Mouse (Mus musculus) forebrain, embryonic 16.5 days (tissue): Measurements from ENCODE around the gene Zfp580. TPM values are rescaled to one million over a fixed set of nuclear protein-coding genes. Genes with fewer than 3 reads are reported as not detected.
A peak's percentile ranks its signal among the peaks of the same experiment; 100 is the strongest.

Experiments
- ATAC-seq: fragments of 200-750 bp; cut with Nextera tagmentation; 2 replicates; pipeline ENCODE4 v1.8.0; 2017; ENCODE audit warnings: mild to moderate bottlenecking, moderate library complexity
- H3K27ac ChIP-seq: fragments of 300-500 bp; sonication (generic); 2 replicates; pipeline ENCODE4 v1.5.1; 2014; ENCODE audit warnings: low read length, control low read depth
- H3K27me3 ChIP-seq: fragments of 300-500 bp; sonication (generic); replicated peaks from 2 replicates; pipeline ENCODE4 v1.6.1; 2014; ENCODE audit warnings: low read length; ENCODE audit not compliant: control insufficient read depth, insufficient read depth
- H3K36me3 ChIP-seq: fragments of 300-500 bp; sonication (generic); 2 replicates; pipeline ENCODE4 v1.6.1; 2014; ENCODE audit not compliant: control insufficient read depth, insufficient read depth
- H3K4me1 ChIP-seq: fragments of 300-500 bp; sonication (generic); replicated peaks from 2 replicates; pipeline ENCODE4 v1.6.1; 2014; ENCODE audit warnings: low read length; ENCODE audit not compliant: control insufficient read depth, insufficient read depth
- H3K4me2 ChIP-seq: fragments of 300-500 bp; sonication (generic); 2 replicates; pipeline ENCODE4 v1.6.1; 2014; ENCODE audit warnings: mild to moderate bottlenecking, low read length, control low read depth
- H3K4me3 ChIP-seq: fragments of 300-500 bp; sonication (generic); replicated peaks from 2 replicates; pipeline ENCODE4 v1.5.1; 2014; ENCODE audit warnings: mild to moderate bottlenecking, low read length, control low read depth
- H3K9ac ChIP-seq: fragments of 300-500 bp; sonication (generic); replicated peaks from 2 replicates; pipeline ENCODE4 v1.6.1; 2014; ENCODE audit warnings: low read depth, low read length, control low read depth
- H3K9me3 ChIP-seq: fragments of 300-500 bp; sonication (generic); 2 replicates; pipeline ENCODE4 v1.6.1; 2016; ENCODE audit warnings: low read length; ENCODE audit not compliant: control insufficient read depth
- WGBS: fragments of 180-500 bp; shearing (Covaris S2); extraction: QIAGEN DNeasy Blood & Tissue Kit; methylation state at CpG from one replicate; pipeline ENCODE4 v1.1.7; 2014; 5-methylcytosine and 5-hydroxymethylcytosine counted together
- polyA plus RNA-seq: library from polyadenylated mRNA; unstranded; fragments of >200 nt; fragmentation: Nextera tagmentation; extraction: Ambion mirVana; gene quantifications from 2 replicates; pipeline ENCODE4 v1.2.1, GENCODE M21; 2015

Zfp580 gene
- polyA plus RNA-seq, 1 experiment from 2014 or later = 62.4 TPM

GRCm38 (mm10) chr7:5031496-5031895 lies 19.8 kb upstream of the Zfp580 start:
- 0 out of 2 replicates have a peak, but pooled peaks have one; percentile 19 for ATAC-seq
- 79% methylated on average over 46 of the region's 46 CpGs for WGBS
- H3K9ac ChIP-seq = no peak overlapping the region

GRCm38 (mm10) chr7:5033818-5034217 lies 17.5 kb upstream of the Zfp580 start, which contains the start of gene 4632433K11Rik:
Gene 4632433K11Rik, plus strand, starts transcription at chr7:5034118.
- no peak within 1 kb of the TSS for H3K27ac ChIP-seq
- ATAC-seq = no peak
- H3K9ac ChIP-seq = no peak within 1 kb of the TSS
- WGBS = 94% methylated on average over 3 of the region's 3 CpGs
- H3K4me3 ChIP-seq = no peak within 1 kb of the TSS
- no peaks in the 10 kb centered on the region for H3K27me3 ChIP-seq
- peaks cover 53% of the 10 kb centered on the region for H3K36me3 ChIP-seq
- H3K4me2 ChIP-seq = no peak within 1 kb of the TSS
- peaks cover 18% of the 10 kb centered on the region for H3K9me3 ChIP-seq
- peaks cover 9% of the 10 kb centered on the region for H3K4me1 ChIP-seq

More at GRCm38 (mm10) chr7:5031496-5031895, 19.8 kb upstream of the Zfp580 start:
- H3K4me2 ChIP-seq = no peak overlapping the region
- H3K9me3 ChIP-seq = peaks cover 18% of the 10 kb centered on the region
- H3K27me3 ChIP-seq = no peaks in the 10 kb centered on the region
- no peak overlapping the region for H3K27ac ChIP-seq
- no peaks in the 10 kb centered on the region for H3K4me1 ChIP-seq
- peaks cover 54% of the 10 kb centered on the region for H3K36me3 ChIP-seq
- no peak overlapping the region for H3K4me3 ChIP-seq

- no peak for ATAC-seq
- H3K9me3 ChIP-seq = peaks cover 9% of the 10 kb centered on the region
- H3K4me3 ChIP-seq = no peak overlapping the region
- no peak overlapping the region for H3K27ac ChIP-seq
- H3K4me1 ChIP-seq = peaks cover 16% of the 10 kb centered on the region
- peaks cover 35% of the 10 kb centered on the region for H3K36me3 ChIP-seq
- H3K9ac ChIP-seq = no peak overlapping the region
- WGBS = 96% methylated on average over 17 of the region's 17 CpGs
- no peak overlapping the region for H3K4me2 ChIP-seq
- no peaks in the 10 kb centered on the region for H3K27me3 ChIP-seq
Observed at GRCm38 (mm10) chr7:5035628-5036027, 15.7 kb upstream of the Zfp580 start.

- 92% methylated on average over 9 of the region's 9 CpGs for WGBS
- H3K27ac ChIP-seq = no peak overlapping the region
Observed at GRCm38 (mm10) chr7:5036136-5036535, 15.2 kb upstream of the Zfp580 start.

GRCm38 (mm10) chr7:5037026-5037425 lies 14.3 kb upstream of the Zfp580 start:
- Histone ChIP-seq H3K27me3 (no peaks in the 10 kb centered on the region), H3K4me3 (no peak overlapping the region), H3K9ac (no peak overlapping the region), H3K9me3 (no peaks in the 10 kb centered on the region), H3K36me3 (peaks cover 21% of the 10 kb centered on the region), H3K27ac (no peak overlapping the region), H3K4me1 (peaks cover 16% of the 10 kb centered on the region), H3K4me2 (no peak overlapping the region)
- 93% methylated on average over 7 of the region's 7 CpGs for WGBS
- ATAC-seq = no peak

More at GRCm38 (mm10) chr7:5036136-5036535, 15.2 kb upstream of the Zfp580 start:
- no peak overlapping the region for H3K9ac ChIP-seq
- H3K4me2 ChIP-seq = no peak overlapping the region
- H3K27me3 ChIP-seq = no peaks in the 10 kb centered on the region
- peaks cover 4% of the 10 kb centered on the region for H3K9me3 ChIP-seq
- H3K4me3 ChIP-seq = no peak overlapping the region
- peaks cover 16% of the 10 kb centered on the region for H3K4me1 ChIP-seq
- H3K36me3 ChIP-seq = peaks cover 30% of the 10 kb centered on the region
- no peak for ATAC-seq

- H3K4me1 ChIP-seq = peaks cover 16% of the 10 kb centered on the region
- peak overlapping the region; percentile 96 for H3K27ac ChIP-seq
- no peaks in the 10 kb centered on the region for H3K9me3 ChIP-seq
- H3K27me3 ChIP-seq = no peaks in the 10 kb centered on the region
- H3K4me3 ChIP-seq = peak overlapping the region; percentile 84
- H3K9ac ChIP-seq = no peak overlapping the region
- H3K36me3 ChIP-seq = peaks cover 17% of the 10 kb centered on the region
- peak overlapping the region; percentile 69 for H3K4me2 ChIP-seq
- WGBS = 88% methylated on average over 8 of the region's 8 CpGs
- no peak for ATAC-seq
Observed at GRCm38 (mm10) chr7:5037467-5037866, 13.9 kb upstream of the Zfp580 start.

GRCm38 (mm10) chr7:5038109-5038732 lies 13.1 kb upstream of the Zfp580 start, which contains the start of gene Zfp784:
Gene Zfp784, minus strand, starts transcription at chr7:5038446.
- peak within 1 kb of the TSS; percentile 84 for H3K4me3 ChIP-seq
- H3K4me1 ChIP-seq = peaks cover 16% of the 10 kb centered on the region
- 1% methylated on average over 48 of the region's 48 CpGs for WGBS
- H3K27me3 ChIP-seq = no peaks in the 10 kb centered on the region
- H3K27ac ChIP-seq = peak within 1 kb of the TSS; percentile 96
- peak within 1 kb of the TSS; percentile 69 for H3K4me2 ChIP-seq
- H3K36me3 ChIP-seq = peaks cover 12% of the 10 kb centered on the region
- no peaks in the 10 kb centered on the region for H3K9me3 ChIP-seq
- peak; percentile 95 for ATAC-seq
- peak within 1 kb of the TSS; percentile 79 for H3K9ac ChIP-seq

- H3K9ac ChIP-seq = peak overlapping the region; percentile 79
- H3K4me3 ChIP-seq = peak overlapping the region; percentile 84
- 39% methylated on average over 5 of the region's 5 CpGs for WGBS
- no peak for ATAC-seq
- H3K27me3 ChIP-seq = no peaks in the 10 kb centered on the region
- H3K4me1 ChIP-seq = peaks cover 16% of the 10 kb centered on the region
- H3K27ac ChIP-seq = peak overlapping the region; percentile 96; the same call in 1 of the 2 replicates
- H3K9me3 ChIP-seq = no peaks in the 10 kb centered on the region
- H3K4me2 ChIP-seq = peak overlapping the region; percentile 69
- peaks cover 8% of the 10 kb centered on the region; the same call in 1 of the 2 replicates for H3K36me3 ChIP-seq
Observed at GRCm38 (mm10) chr7:5038940-5039339, 12.4 kb upstream of the Zfp580 start.

GRCm38 (mm10) chr7:5044981-5045380 lies 6.4 kb upstream of the Zfp580 start:
- Histone ChIP-seq H3K27ac (no peak overlapping the region), H3K4me2 (no peak overlapping the region), H3K27me3 (no peaks in the 10 kb centered on the region), H3K4me1 (no peaks in the 10 kb centered on the region), H3K4me3 (no peak overlapping the region), H3K9me3 (no peaks in the 10 kb centered on the region), H3K9ac (no peak overlapping the region), H3K36me3 (no peaks in the 10 kb centered on the region)
- ATAC-seq = no peak
- WGBS = 80% methylated on average over 2 of the region's 2 CpGs
